29 mouse cellular contexts compared by ENCODE assay signal in genomic region chr2:127437697-127438096, GRCm38 (mm10). TPM values are rescaled to one million over a fixed set of nuclear protein-coding genes. Genes with fewer than 3 reads are reported as not detected.
"Had no signal": no experiment of that assay in that cellular context is flagged by ENCODE, and none has a peak within 500 bp of the region (broad histone marks: within the 10 kb centered on the region; RNA-seq: fewer than 3 reads in every experiment).

No protein-coding gene starts in this region.

- ATAC-seq: hindbrain, embryonic 16.5 days; inflammation-experienced regulatory T-cells, adult 6 months; intestine, embryonic 15.5 days; intestine, postnatal 0 days had no signal

- H3K9ac ChIP-seq: heart, embryonic 13.5 days; heart, embryonic 15.5 days; hindbrain, embryonic 12.5 days; hindbrain, embryonic 14.5 days; intestine, embryonic 15.5 days; limb, embryonic 12.5 days; liver, embryonic 13.5 days had no signal

- DNase-seq: gastrocnemius, adult 2 months; gastrocnemius, postnatal 10 days; gastrocnemius, postnatal 25 days; heart, adult 2 months; heart, postnatal 14 days; heart, postnatal 36 days; kidney, adult 18-20 months; kidney, adult 8-10 months; kidney, postnatal 10 days; kidney, postnatal 25 days; kidney, postnatal 4 days; liver; liver, embryonic 13.5 days had no signal

- H3K4me2 ChIP-seq: heart, embryonic 11.5 days; heart, embryonic 13.5 days; heart, embryonic 15.5 days; hindbrain, embryonic 12.5 days; hindbrain, embryonic 14.5 days; intestine, embryonic 15.5 days; limb, embryonic 12.5 days; liver, embryonic 11.5 days; liver, embryonic 13.5 days had no signal

- H3K4me3 ChIP-seq: gastrocnemius, adult 2 months; heart, adult 2 months; heart, embryonic 13.5 days; heart, embryonic 15.5 days; hindbrain, embryonic 10.5 days; hindbrain, embryonic 12.5 days; intestine, embryonic 15.5 days; layer of hippocampus, adult 2 months; limb, embryonic 10.5 days; limb, embryonic 12.5 days; liver, embryonic 13.5 days had no signal

- H3K9me3 ChIP-seq: heart, embryonic 13.5 days; heart, embryonic 15.5 days; hindbrain, embryonic 10.5 days; hindbrain, embryonic 12.5 days; intestine, embryonic 15.5 days; limb, embryonic 10.5 days; limb, embryonic 12.5 days; liver, embryonic 13.5 days had no signal

- H3K36me3 ChIP-seq: intestine, embryonic 15.5 days had no signal

- H3K4me1 ChIP-seq: heart, embryonic 13.5 days; heart, embryonic 15.5 days; hindbrain, embryonic 10.5 days; hindbrain, embryonic 12.5 days; intestine, embryonic 15.5 days; limb, embryonic 10.5 days; limb, embryonic 12.5 days had no signal

- H3K27ac ChIP-seq: gastrocnemius, adult 2 months; heart, adult 2 months; heart, embryonic 13.5 days; heart, embryonic 15.5 days; hindbrain, embryonic 10.5 days; hindbrain, embryonic 12.5 days; hindbrain, embryonic 14.5 days; intestine, embryonic 15.5 days; layer of hippocampus, adult 2 months; limb, embryonic 10.5 days; limb, embryonic 12.5 days; liver, embryonic 13.5 days had no signal

- H3K27me3 ChIP-seq: heart, embryonic 13.5 days; heart, embryonic 15.5 days; hindbrain, embryonic 12.5 days; intestine, embryonic 15.5 days; limb, embryonic 12.5 days; liver, embryonic 13.5 days had no signal

RNA-seq across cellular contexts. Expression of gene Gpat2, which starts 12.7 kb away (rescaled TPM):
- total RNA-seq: gastrocnemius, adult 2 months; gastrocnemius, postnatal 25 days; granulocyte monocyte progenitor cell, adult 5-6 weeks; heart, adult 2 months; heart, postnatal 36 days; layer of hippocampus, postnatal 10 days had no signal
